Mouse (Mus musculus) kidney, embryonic 15.5 days (tissue): ENCODE results near the gene Grid2. TPM values are rescaled to one million over a fixed set of nuclear protein-coding genes. Genes with fewer than 3 reads are reported as not detected.

Source experiments
- ATAC-seq: fragments of 200-750 bp; cut with Nextera tagmentation; replicated peaks from 2 replicates; pipeline ENCODE4 v1.8.0; 2017; ENCODE audit warnings: moderate TSS enrichment; ENCODE audit not compliant: low FRiP score
- H3K27ac ChIP-seq: fragments of 300-500 bp; sonication (generic); 2 replicates; pipeline ENCODE4 v1.5.1; 2015; ENCODE audit warnings: mild to moderate bottlenecking, inconsistent platforms
- H3K27me3 ChIP-seq: fragments of 300-500 bp; sonication (generic); 2 replicates; pipeline ENCODE4 v1.6.1; 2015; ENCODE audit warnings: inconsistent platforms
- H3K36me3 ChIP-seq: fragments of 300-500 bp; sonication (generic); 2 replicates; pipeline ENCODE4 v1.6.1; 2015; ENCODE audit warnings: inconsistent platforms
- H3K4me1 ChIP-seq: fragments of 300-500 bp; sonication (generic); 2 replicates; pipeline ENCODE4 v1.6.1; 2015; ENCODE audit warnings: inconsistent platforms
- H3K4me2 ChIP-seq: fragments of 300-500 bp; sonication (generic); 2 replicates; pipeline ENCODE4 v1.6.1; 2015; ENCODE audit warnings: moderate library complexity, mild to moderate bottlenecking, inconsistent platforms
- H3K4me3 ChIP-seq: fragments of 300-500 bp; sonication (generic); replicated peaks from 2 replicates; pipeline ENCODE4 v1.5.1; 2015; ENCODE audit warnings: mild to moderate bottlenecking, inconsistent platforms
- H3K9ac ChIP-seq: fragments of 300-500 bp; sonication (generic); 2 replicates; pipeline ENCODE4 v1.6.1; 2015; ENCODE audit warnings: mild to moderate bottlenecking, inconsistent platforms
- H3K9me3 ChIP-seq: fragments of 300-500 bp; sonication (generic); replicated peaks from 2 replicates; pipeline ENCODE4 v1.6.1; 2016; ENCODE audit warnings: inconsistent platforms
- WGBS: fragments of 180-500 bp; shearing (Covaris S2); methylation state at CpG from one replicate; pipeline ENCODE4 v1.1.7; 2015; ENCODE audit warnings: mixed read lengths; 5-methylcytosine and 5-hydroxymethylcytosine counted together
- polyA plus RNA-seq: library from polyadenylated mRNA; unstranded; fragments of >200 nt; fragmentation: Nextera tagmentation; extraction: Ambion mirVana; gene quantifications from 2 replicates; pipeline ENCODE4 v1.2.1, GENCODE M21; 2015

Gene Grid2
- polyA plus RNA-seq, 1 experiment from 2014 or later, result 0.55 TPM

DNA sequence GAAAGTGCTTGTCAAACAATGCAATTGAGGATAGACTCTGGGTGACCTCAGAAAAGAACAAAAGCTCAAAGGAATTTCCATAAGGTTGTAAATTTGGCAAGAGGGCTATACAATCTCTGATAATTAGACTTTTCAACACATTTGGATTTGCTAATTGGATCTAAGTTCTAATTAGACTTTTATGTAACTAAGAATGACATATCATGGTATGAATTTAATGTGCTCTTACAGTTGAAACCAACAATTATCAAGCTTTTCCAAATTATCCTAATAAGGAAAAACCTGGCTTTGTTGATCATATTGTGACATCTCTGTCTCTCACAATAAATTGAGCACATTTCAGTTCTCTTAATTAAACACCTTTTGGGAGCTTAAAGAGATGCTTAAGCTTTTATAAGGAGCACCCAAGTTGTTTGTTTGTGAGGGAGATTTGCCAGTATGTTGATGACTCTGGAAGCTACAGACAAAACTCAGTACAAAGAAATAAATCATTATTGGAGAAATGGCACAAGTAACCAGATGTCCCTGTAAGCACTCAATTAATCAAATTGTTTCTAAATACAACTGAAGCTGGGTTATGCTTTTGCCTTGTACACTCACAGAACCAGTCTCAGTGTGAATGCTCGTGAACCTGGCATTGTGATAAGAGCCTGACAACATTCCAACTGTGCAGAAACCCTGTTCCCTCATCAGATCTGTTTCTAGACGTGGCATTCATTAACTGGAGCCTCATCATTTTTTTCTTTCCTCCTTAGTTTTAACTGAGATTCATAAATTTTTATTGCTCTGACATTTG lies 1018.8 kb downstream of the Grid2 start:
- no peak overlapping the region for H3K4me2 ChIP-seq
- no peak overlapping the region for H3K4me3 ChIP-seq
- WGBS, result 50% methylated on average over 2 of the region's 2 CpGs
- H3K9ac ChIP-seq, result no peak overlapping the region
- no peaks in the 10 kb centered on the region for H3K36me3 ChIP-seq
- H3K27ac ChIP-seq, result no peak overlapping the region
- H3K4me1 ChIP-seq, result no peaks in the 10 kb centered on the region
- ATAC-seq, result no peak
- no peaks in the 10 kb centered on the region for H3K27me3 ChIP-seq
- H3K9me3 ChIP-seq, result no peaks in the 10 kb centered on the region

DNA sequence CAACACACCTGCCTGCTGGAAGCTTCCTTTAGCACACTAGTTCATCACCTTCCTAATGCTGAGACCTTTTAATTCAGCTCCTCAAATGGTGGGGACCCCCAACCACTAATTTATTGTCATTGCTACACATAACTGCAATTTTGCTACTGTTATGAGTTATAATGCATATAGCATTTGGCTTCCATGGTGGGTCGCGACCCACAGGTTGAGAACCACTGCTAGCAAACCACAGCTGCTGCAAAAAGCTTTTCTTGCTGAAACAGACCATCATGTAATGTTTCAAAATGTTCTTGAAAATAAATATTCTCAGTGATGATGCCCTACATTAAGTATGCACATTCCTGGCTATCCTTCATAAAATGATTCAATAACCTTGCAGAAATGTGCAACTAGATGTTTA lies 1024.3 kb downstream of the Grid2 start:
- whole genome bisulfite sequencing, result 84% methylated on average over 2 of the region's 2 CpGs

DNA sequence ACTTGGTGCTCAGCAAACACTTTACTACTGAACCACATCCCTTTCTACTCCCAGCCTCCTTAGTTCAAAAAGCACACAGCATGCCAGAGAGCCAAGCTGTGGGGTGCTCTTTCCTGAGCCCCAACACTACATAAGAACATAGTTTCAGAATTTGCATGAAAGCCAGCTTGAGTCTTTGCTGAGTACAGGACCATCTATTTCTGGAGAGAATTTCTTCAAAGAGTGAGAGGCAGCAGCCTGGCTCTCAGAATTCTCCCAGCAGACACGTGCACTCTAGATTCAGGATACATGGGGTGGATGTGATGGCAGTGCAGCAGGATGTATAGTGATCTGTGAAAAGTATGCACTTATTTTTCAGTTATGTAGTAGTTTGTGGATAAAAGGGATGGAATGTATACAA lies 1038.1 kb downstream of the Grid2 start:
- Histone ChIP-seq H3K27ac (no peak overlapping the region), H3K36me3 (no peaks in the 10 kb centered on the region), H3K4me1 (no peaks in the 10 kb centered on the region), H3K9me3 (no peaks in the 10 kb centered on the region), H3K4me3 (no peak overlapping the region), H3K27me3 (no peaks in the 10 kb centered on the region), H3K9ac (no peak overlapping the region), H3K4me2 (no peak overlapping the region)
- 93% methylated on average over 1 of the region's 1 CpGs for WGBS
- no peak for ATAC-seq

More for the DNA sequence above, 1024.3 kb downstream of the Grid2 start:
- Histone ChIP-seq H3K27ac (no peak overlapping the region), H3K36me3 (no peaks in the 10 kb centered on the region), H3K4me2 (no peak overlapping the region), H3K27me3 (no peaks in the 10 kb centered on the region), H3K4me1 (no peaks in the 10 kb centered on the region), H3K9me3 (no peaks in the 10 kb centered on the region), H3K9ac (no peak overlapping the region), H3K4me3 (no peak overlapping the region)
- no peak for ATAC-seq

DNA sequence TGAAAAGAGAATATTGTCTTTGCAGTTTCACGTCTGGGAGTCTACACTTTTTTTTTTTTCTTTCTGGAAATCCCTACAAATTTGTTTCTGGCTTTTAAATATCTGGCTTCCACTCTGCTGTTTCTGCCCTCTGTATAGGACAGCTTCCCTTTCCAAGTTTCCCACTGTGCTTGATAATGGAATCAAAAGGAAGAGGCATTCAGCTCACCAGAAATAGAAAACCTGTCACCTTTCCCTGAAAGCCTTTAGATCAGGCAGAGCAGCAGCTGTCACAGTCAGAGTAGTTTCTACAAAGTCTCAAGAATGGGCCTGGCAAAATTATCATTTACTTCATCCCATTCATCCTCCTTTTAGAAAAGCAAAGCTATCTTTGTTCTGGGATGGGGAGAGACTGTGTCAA lies 1042.0 kb downstream of the Grid2 start:
- no peaks in the 10 kb centered on the region for H3K9me3 ChIP-seq
- H3K9ac ChIP-seq, result no peak overlapping the region
- ATAC-seq, result no peak
- H3K27ac ChIP-seq, result no peak overlapping the region
- H3K4me1 ChIP-seq, result no peaks in the 10 kb centered on the region
- H3K4me2 ChIP-seq, result no peak overlapping the region
- 55% methylated on average over 1 of the region's 1 CpGs for WGBS
- H3K36me3 ChIP-seq, result no peaks in the 10 kb centered on the region
- H3K4me3 ChIP-seq, result no peak overlapping the region
- H3K27me3 ChIP-seq, result no peaks in the 10 kb centered on the region

DNA sequence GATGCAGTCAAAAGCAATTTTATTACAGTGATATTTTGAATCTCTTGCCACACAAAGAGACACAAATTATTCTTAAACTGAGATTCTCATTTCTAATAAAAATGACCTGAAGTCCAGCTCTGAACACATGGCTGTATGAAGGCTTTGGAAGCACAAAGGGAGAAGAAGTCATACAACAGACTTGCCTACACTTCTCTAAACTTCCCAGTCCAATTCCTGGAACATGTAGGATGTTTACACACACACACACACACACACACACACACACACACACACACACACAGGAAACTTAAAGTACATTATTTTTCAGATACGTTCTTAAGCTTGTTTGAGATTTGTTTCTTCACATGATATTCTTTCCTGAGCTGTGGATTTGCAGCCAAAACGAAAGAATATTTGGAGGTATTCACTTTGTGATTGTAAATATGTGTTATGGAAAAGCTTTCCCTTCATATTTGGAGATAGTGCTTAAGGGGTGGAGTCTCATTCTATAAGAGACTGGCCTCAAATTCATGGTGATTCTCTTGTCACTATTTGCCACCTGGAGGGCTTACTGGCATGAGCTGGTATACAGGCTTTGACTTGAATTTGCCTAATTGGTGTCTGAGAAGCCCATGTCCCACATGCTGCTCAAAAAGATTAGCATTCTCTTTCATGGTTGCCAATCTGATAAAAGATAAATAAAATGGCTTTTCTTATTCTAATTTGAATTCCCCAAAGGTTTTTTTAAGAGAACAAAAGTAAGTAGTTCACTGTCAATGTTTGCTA lies 1049.2 kb downstream of the Grid2 start:
- no peak overlapping the region for H3K9ac ChIP-seq
- H3K4me1 ChIP-seq, result no peaks in the 10 kb centered on the region
- ATAC-seq, result no peak
- no peaks in the 10 kb centered on the region for H3K9me3 ChIP-seq
- 65% methylated on average over 2 of the region's 2 CpGs for WGBS
- H3K4me3 ChIP-seq, result no peak overlapping the region
- no peak overlapping the region for H3K27ac ChIP-seq
- no peaks in the 10 kb centered on the region for H3K27me3 ChIP-seq
- H3K36me3 ChIP-seq, result no peaks in the 10 kb centered on the region
- no peak overlapping the region for H3K4me2 ChIP-seq

DNA sequence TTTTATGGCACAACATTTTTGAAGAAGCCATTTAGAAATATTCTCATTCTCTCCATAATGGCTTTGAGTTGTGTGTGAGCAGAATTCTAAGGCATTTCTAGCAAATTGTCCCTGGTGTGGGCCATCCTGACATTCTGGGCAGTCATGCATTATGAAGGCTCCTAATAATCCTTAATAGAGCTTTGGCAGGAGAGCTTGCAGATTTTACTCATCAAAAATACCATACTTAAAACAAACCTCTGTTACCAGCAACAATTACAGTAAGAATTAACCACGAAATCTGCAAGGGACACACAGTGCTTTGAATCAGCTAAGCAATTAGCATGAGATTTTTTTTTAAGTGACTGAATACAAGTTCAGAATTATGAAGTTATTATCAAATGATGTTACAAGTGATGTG lies 1053.0 kb downstream of the Grid2 start:
- 80% methylated on average over 1 of the region's 1 CpGs for WGBS
- Histone ChIP-seq H3K36me3 (no peaks in the 10 kb centered on the region), H3K9ac (no peak overlapping the region), H3K9me3 (no peaks in the 10 kb centered on the region), H3K4me3 (no peak overlapping the region), H3K4me2 (no peak overlapping the region), H3K4me1 (no peaks in the 10 kb centered on the region), H3K27ac (no peak overlapping the region), H3K27me3 (no peaks in the 10 kb centered on the region)
- ATAC-seq, result no peak

DNA sequence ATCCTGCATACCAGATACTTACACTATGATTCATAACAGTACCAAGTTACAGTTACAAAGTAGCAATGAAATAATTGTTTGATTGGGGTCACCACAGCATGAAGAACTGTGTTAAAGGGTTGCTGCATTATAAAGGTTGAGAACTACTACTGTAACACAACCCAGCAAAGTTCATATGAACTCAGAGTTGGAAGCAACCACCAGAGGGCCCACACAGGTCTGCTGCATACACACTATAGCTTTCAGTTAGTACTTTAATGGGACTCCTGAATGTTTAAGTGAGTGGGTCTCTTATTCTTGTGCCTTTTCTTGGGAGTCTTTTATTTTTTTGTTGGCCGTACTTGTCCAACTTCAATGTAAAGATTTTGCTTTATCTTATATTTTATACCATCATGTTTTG lies 1057.5 kb downstream of the Grid2 start:
- Histone ChIP-seq H3K4me3 (no peak overlapping the region), H3K9me3 (no peaks in the 10 kb centered on the region), H3K27me3 (no peaks in the 10 kb centered on the region), H3K27ac (no peak overlapping the region), H3K9ac (no peak overlapping the region), H3K4me1 (no peaks in the 10 kb centered on the region), H3K4me2 (no peak overlapping the region), H3K36me3 (no peaks in the 10 kb centered on the region)
- WGBS, result 91% methylated on average over 1 of the region's 1 CpGs
- no peak for ATAC-seq

DNA sequence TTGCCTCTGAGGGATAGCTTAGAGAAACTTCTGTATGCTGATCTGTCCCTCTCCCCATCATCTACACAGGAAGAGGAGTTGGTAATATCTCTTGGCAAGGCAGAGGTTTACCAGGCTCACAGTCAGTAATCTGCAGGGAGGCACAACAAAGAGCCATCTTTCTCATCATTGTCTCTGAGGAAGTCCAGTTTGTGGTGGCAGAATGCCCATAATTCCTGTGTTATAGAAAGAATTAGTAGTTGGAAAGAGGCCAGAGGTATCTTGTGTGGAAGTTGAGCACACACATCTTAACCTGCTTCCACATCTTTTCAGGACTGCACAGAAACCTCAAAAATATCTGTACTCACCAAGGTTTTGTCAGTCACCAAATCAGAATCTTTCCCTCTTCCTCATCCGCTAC lies 1071.3 kb downstream of the Grid2 start:
- Histone ChIP-seq H3K27me3 (no peaks in the 10 kb centered on the region), H3K4me1 (no peaks in the 10 kb centered on the region), H3K9me3 (no peaks in the 10 kb centered on the region), H3K4me2 (no peak overlapping the region), H3K4me3 (no peak overlapping the region), H3K36me3 (no peaks in the 10 kb centered on the region), H3K27ac (no peak overlapping the region), H3K9ac (no peak overlapping the region)
- WGBS, result 95% methylated on average over 1 of the region's 1 CpGs
- no peak for ATAC-seq

DNA sequence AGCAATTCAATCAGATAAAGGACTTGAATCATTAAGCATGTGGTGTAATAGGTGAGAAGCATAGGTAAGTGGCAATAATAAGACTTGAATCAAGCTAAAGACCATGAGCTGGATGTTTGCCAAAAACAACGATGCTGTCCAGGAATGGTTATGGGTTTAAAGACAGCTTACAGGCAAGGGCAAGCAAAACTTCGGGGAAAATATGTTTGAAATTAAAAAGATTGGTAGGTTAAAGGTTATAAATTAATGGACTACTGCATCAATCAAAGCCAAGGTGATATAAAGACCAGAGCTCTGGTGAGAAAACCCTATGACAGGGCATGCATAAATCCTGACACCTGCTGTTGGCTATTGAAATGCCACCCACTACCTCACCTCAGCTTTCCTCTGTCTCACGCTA lies 1072.2 kb downstream of the Grid2 start:
- H3K9me3 ChIP-seq, result no peaks in the 10 kb centered on the region
- no peaks in the 10 kb centered on the region for H3K36me3 ChIP-seq
- H3K4me1 ChIP-seq, result no peaks in the 10 kb centered on the region
- no peak for ATAC-seq
- WGBS, result 51% methylated on average over 3 of the region's 3 CpGs
- H3K4me3 ChIP-seq, result no peak overlapping the region
- H3K27me3 ChIP-seq, result no peaks in the 10 kb centered on the region
- H3K9ac ChIP-seq, result no peak overlapping the region
- H3K4me2 ChIP-seq, result no peak overlapping the region
- H3K27ac ChIP-seq, result no peak overlapping the region

DNA sequence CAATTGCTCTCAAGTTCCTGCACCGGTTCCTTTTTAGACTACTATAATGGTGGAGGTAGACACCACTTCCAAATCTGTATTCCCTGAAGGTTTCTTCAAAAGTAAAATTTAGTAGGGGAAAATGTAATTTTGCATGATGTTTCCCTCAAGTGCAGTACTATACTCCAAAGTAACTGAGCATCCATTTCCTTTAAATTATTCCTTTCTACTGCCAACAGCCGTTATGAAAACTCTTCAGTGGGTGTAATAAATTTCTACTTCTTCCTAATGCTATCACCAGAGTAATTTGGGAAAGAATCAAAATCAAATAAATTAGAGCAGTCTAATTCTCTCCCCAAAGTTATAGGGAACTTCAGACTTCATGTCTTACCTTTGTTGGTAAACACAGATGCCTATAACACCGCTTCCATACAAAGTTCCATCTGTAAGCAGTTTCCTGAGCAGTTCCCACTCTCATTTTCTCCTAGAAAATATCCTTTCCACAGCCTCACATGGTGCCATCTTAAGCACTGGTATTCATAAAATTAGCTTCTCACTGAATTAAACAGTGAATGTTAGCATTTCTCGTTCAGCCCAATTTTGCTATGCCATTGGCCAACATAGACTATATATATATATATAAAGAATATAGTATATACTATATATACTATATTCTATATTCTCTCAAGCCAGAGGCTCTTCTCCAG lies 1142.9 kb downstream of the Grid2 start:
- Histone ChIP-seq H3K27ac (no peak overlapping the region), H3K9ac (no peak overlapping the region), H3K27me3 (no peaks in the 10 kb centered on the region), H3K4me1 (no peaks in the 10 kb centered on the region), H3K4me2 (no peak overlapping the region), H3K9me3 (no peaks in the 10 kb centered on the region), H3K36me3 (no peaks in the 10 kb centered on the region), H3K4me3 (no peak overlapping the region)
- no peak for ATAC-seq
- 91% methylated on average over 4 of the region's 4 CpGs for WGBS

DNA sequence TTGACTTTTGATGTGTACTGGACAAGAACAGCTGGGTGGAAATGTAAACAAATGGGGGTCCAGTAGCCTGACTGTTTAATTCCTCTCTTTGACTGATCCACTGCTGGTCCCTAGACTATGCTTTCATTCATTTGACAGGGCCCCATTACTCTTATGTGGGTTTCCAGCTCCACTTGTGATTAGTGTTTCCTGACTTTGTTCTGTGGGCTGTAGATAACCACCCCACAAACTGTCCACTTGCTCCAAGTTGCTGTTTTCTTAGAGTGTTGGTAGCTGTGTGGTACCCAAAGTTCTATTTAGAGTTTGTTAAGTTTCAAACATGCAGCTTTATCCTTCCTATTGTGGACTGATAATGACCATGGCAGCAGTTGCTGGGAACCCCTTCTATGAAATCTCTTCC lies 1172.0 kb downstream of the Grid2 start:
- Histone ChIP-seq H3K9me3 (no peaks in the 10 kb centered on the region), H3K36me3 (no peaks in the 10 kb centered on the region), H3K9ac (no peak overlapping the region), H3K4me1 (no peaks in the 10 kb centered on the region), H3K27me3 (no peaks in the 10 kb centered on the region), H3K4me2 (no peak overlapping the region), H3K4me3 (no peak overlapping the region), H3K27ac (no peak overlapping the region)
- ATAC-seq, result no peak

DNA sequence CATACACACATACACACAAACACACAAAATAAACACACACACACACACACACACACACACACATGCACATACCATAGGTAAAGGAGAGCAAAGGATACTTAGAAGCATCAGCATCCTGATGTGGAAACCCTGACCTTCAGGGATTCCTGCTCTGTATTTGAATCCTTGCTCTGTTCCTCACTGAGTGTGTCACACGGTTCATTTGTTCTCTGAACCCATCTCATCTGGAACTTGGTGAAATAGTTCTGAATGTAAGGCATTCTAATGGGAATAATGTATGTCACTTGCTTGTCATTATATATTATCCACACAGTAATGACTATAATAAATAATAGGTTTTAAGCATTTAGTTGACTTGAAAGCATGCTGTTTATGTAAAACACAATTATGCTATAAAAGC lies 1173.2 kb downstream of the Grid2 start:
- 46% methylated on average over 1 of the region's 1 CpGs for WGBS
- H3K36me3 ChIP-seq, result no peaks in the 10 kb centered on the region
- no peak overlapping the region for H3K4me3 ChIP-seq
- H3K4me1 ChIP-seq, result no peaks in the 10 kb centered on the region
- H3K9me3 ChIP-seq, result no peaks in the 10 kb centered on the region
- H3K27ac ChIP-seq, result no peak overlapping the region
- no peak for ATAC-seq
- no peak overlapping the region for H3K4me2 ChIP-seq
- no peak overlapping the region for H3K9ac ChIP-seq
- no peaks in the 10 kb centered on the region for H3K27me3 ChIP-seq
